Mouse (Mus musculus) intestine, embryonic 14.5 days (tissue): ENCODE measurements at regions not wholly inside any gene's neighbourhood (a gene's known extent, or its start where the extent isn't known, plus 50 kb on each side); places are given as distances from the start of the nearest gene placed in this dataset.
A peak's percentile ranks its signal among the peaks of the same experiment; 100 is the strongest.

Source experiments
- ATAC-seq: fragments of 200-750 bp; cut with Nextera tagmentation; replicated peaks from 2 replicates; pipeline ENCODE4 v1.8.0; 2017; ENCODE audit warnings: low read depth, moderate number of reproducible peaks, moderate TSS enrichment, moderate library complexity; ENCODE audit not compliant: low FRiP score, low TSS enrichment
- DNase-seq: peaks from one replicate; pipeline ENCODE4 v3.0.0-alpha.2; 2018; ENCODE audit warnings: low spot score
- H3K27ac ChIP-seq: fragments of 300-500 bp; sonication (generic); 2 replicates; pipeline ENCODE4 v1.5.1; 2014; ENCODE audit warnings: low read depth, mild to moderate bottlenecking, control low read depth
- H3K27me3 ChIP-seq: fragments of 300-500 bp; sonication (generic); replicated peaks from 2 replicates; pipeline ENCODE4 v1.6.1; 2014; ENCODE audit warnings: low read length, control low read depth; ENCODE audit not compliant: control insufficient read depth, insufficient read depth
- H3K36me3 ChIP-seq: fragments of 300-500 bp; sonication (generic); 2 replicates; pipeline ENCODE4 v1.6.1; 2014; ENCODE audit warnings: low read length, control low read depth; ENCODE audit not compliant: control insufficient read depth, insufficient read depth
- H3K4me1 ChIP-seq: fragments of 300-500 bp; sonication (generic); replicated peaks from 2 replicates; pipeline ENCODE4 v1.6.1; 2014; ENCODE audit warnings: low read length, control low read depth, mixed read lengths; ENCODE audit not compliant: control insufficient read depth, insufficient read depth
- H3K4me2 ChIP-seq: fragments of 300-500 bp; sonication (generic); 2 replicates; pipeline ENCODE4 v1.6.1; 2014; ENCODE audit warnings: low read length
- H3K4me3 ChIP-seq: fragments of 300-500 bp; sonication (generic); 2 replicates; pipeline ENCODE4 v1.5.1; 2014; ENCODE audit warnings: low read depth, low read length, control low read depth, mixed read lengths
- H3K9ac ChIP-seq: fragments of 300-500 bp; sonication (generic); 2 replicates; pipeline ENCODE4 v1.6.1; 2014; ENCODE audit warnings: mild to moderate bottlenecking, low read length
- H3K9me3 ChIP-seq: fragments of 300-500 bp; sonication (generic); 2 replicates; pipeline ENCODE4 v1.6.1; 2016; ENCODE audit warnings: low read length, control low read depth; ENCODE audit not compliant: control insufficient read depth
- WGBS: fragments of 180-500 bp; shearing (Covaris S2); extraction: QIAGEN DNeasy Blood & Tissue Kit; methylation state at CpG from one replicate; pipeline ENCODE4 v1.1.7; 2014; 5-methylcytosine and 5-hydroxymethylcytosine counted together

GRCm38 (mm10) chr10:99635796-99636195 is 123.7 kb downstream of the Csl start:
- DNase-seq: no peak
- Histone ChIP-seq H3K9me3 (no peaks in the 10 kb centered on the region), H3K4me1 (no peaks in the 10 kb centered on the region; the same call in 1 of the 2 replicates), H3K27ac (no peak overlapping the region), H3K4me3 (no peak overlapping the region), H3K9ac (no peak overlapping the region), H3K4me2 (no peak overlapping the region), H3K36me3 (no peaks in the 10 kb centered on the region), H3K27me3 (no peaks in the 10 kb centered on the region)
- WGBS: 87% methylated on average over 4 of the region's 4 CpGs
- no peak for ATAC-seq

- Histone ChIP-seq H3K9ac (no peak overlapping the region), H3K27ac (no peak overlapping the region), H3K36me3 (no peaks in the 10 kb centered on the region), H3K4me3 (no peak overlapping the region), H3K9me3 (no peaks in the 10 kb centered on the region), H3K27me3 (no peaks in the 10 kb centered on the region), H3K4me1 (no peaks in the 10 kb centered on the region; the same call in 1 of the 2 replicates), H3K4me2 (no peak overlapping the region)
- ATAC-seq: no peak
- DNase-seq: no peak
- WGBS: 83% methylated on average over 7 of the region's 7 CpGs
Measured at GRCm38 (mm10) chr10:99639022-99639421, 120.4 kb downstream of the Csl start.

- H3K36me3 ChIP-seq: no peaks in the 10 kb centered on the region
- H3K9ac ChIP-seq: no peak overlapping the region
- no peaks in the 10 kb centered on the region for H3K9me3 ChIP-seq
- DNase-seq: no peak
- no peak overlapping the region for H3K4me2 ChIP-seq
- WGBS: 51% methylated on average over 5 of the region's 5 CpGs
- H3K27ac ChIP-seq: no peak overlapping the region
- ATAC-seq: no peak
- no peak overlapping the region for H3K4me3 ChIP-seq
- H3K4me1 ChIP-seq: no peaks in the 10 kb centered on the region; the same call in 1 of the 2 replicates
- no peaks in the 10 kb centered on the region for H3K27me3 ChIP-seq
Measured at GRCm38 (mm10) chr10:99639469-99639868, 120.0 kb downstream of the Csl start.

DNA sequence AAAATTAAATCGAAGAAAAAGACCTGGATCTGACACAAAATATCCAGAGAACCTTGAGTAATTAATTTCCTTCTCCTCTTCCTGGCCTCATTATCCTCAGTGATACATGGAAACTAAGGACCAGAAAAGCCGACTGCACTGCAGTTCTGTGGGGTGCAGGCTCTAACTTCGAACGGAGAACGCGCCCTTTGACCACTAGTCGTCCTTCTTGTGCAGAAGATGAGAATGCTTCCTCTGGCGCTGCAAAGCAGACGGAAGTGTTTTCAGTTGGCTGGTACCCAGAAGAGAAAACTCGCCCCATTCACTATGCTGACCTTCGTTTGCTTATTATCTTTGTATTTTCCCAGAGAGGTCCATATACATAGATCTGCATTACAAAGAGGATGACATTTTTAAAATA is 117.7 kb downstream of the Csl start:
- Histone ChIP-seq H3K4me2 (no peak overlapping the region), H3K4me1 (no peaks in the 10 kb centered on the region; the same call in 1 of the 2 replicates), H3K4me3 (no peak overlapping the region), H3K27ac (no peak overlapping the region), H3K9me3 (no peaks in the 10 kb centered on the region), H3K27me3 (no peaks in the 10 kb centered on the region), H3K9ac (no peak overlapping the region), H3K36me3 (no peaks in the 10 kb centered on the region)
- 9% methylated on average over 11 of the region's 11 CpGs for WGBS
- ATAC-seq (peak; percentile 68; the same call in 1 of the 2 replicates), DNase-seq (peak; percentile 74)

DNA sequence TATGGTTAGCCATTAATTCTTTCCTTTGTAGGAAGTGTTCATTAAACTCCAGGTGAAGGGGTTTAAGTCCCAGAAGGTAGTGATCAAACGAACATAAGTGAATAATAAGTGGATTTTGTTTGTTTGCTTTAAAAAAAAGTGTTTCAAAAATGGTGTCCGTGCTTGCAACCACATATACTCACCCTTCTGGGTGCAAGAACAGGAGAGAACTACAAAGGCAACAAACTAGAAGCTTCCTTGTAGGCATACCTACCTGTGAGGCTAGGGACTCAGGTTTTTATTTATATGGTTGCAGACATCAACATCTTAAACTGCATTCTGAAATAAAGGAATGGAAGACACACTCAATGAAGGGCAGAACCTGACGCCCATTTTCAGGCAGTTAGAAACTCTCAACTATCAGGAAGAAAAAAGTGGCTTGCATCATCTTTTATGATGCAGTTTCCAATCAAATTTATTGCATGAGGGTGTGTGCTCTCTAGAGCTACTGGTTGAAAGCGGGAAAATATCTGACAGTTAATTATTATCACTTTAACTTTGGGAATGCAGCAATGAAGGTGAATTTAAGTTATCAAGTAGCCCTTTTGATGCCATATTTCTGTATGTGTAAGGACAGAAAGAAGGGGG is 117.1 kb downstream of the Csl start:
- no peak for DNase-seq
- Histone ChIP-seq H3K4me3 (no peak overlapping the region), H3K4me1 (no peaks in the 10 kb centered on the region; the same call in 1 of the 2 replicates), H3K27me3 (no peaks in the 10 kb centered on the region), H3K9me3 (no peaks in the 10 kb centered on the region), H3K27ac (no peak overlapping the region), H3K36me3 (no peaks in the 10 kb centered on the region), H3K4me2 (no peak overlapping the region), H3K9ac (no peak overlapping the region)
- ATAC-seq: no peak
- WGBS: 52% methylated on average over 4 of the region's 4 CpGs

GRCm38 (mm10) chr10:99644981-99645380 is 114.5 kb downstream of the Csl start:
- Histone ChIP-seq H3K9ac (no peak overlapping the region), H3K4me3 (no peak overlapping the region), H3K4me1 (no peaks in the 10 kb centered on the region), H3K4me2 (no peak overlapping the region), H3K9me3 (no peaks in the 10 kb centered on the region), H3K27me3 (no peaks in the 10 kb centered on the region), H3K27ac (no peak overlapping the region), H3K36me3 (no peaks in the 10 kb centered on the region)
- DNase-seq: no peak
- WGBS: 55% methylated on average over 2 of the region's 2 CpGs
- ATAC-seq: no peak

- H3K27ac ChIP-seq: no peak overlapping the region
- H3K4me3 ChIP-seq: no peak overlapping the region
- H3K4me2 ChIP-seq: no peak overlapping the region
- DNase-seq: no peak
- no peak for ATAC-seq
- no peaks in the 10 kb centered on the region for H3K4me1 ChIP-seq
- no peaks in the 10 kb centered on the region for H3K27me3 ChIP-seq
- no peaks in the 10 kb centered on the region for H3K9me3 ChIP-seq
- 87% methylated on average over 1 of the region's 1 CpGs for WGBS
- H3K36me3 ChIP-seq: no peaks in the 10 kb centered on the region
- no peak overlapping the region for H3K9ac ChIP-seq
Measured at GRCm38 (mm10) chr10:99652011-99652410, 107.4 kb downstream of the Csl start.

GRCm38 (mm10) chr10:99654284-99654683 is 105.2 kb downstream of the Csl start:
- no peak overlapping the region for H3K27ac ChIP-seq
- H3K4me1 ChIP-seq: no peaks in the 10 kb centered on the region
- H3K36me3 ChIP-seq: no peaks in the 10 kb centered on the region
- no peaks in the 10 kb centered on the region for H3K9me3 ChIP-seq
- H3K27me3 ChIP-seq: no peaks in the 10 kb centered on the region
- H3K9ac ChIP-seq: no peak overlapping the region
- 87% methylated on average over 4 of the region's 4 CpGs for WGBS
- DNase-seq (no peak), ATAC-seq (no peak)
- H3K4me3 ChIP-seq: no peak overlapping the region
- H3K4me2 ChIP-seq: no peak overlapping the region

GRCm38 (mm10) chr10:99676557-99677098 is 82.8 kb downstream of the Csl start:
- H3K27me3 ChIP-seq: no peaks in the 10 kb centered on the region
- H3K4me1 ChIP-seq: no peaks in the 10 kb centered on the region
- WGBS: 78% methylated on average over 3 of the region's 3 CpGs
- H3K27ac ChIP-seq: no peak overlapping the region
- no peak overlapping the region for H3K4me2 ChIP-seq
- DNase-seq (no peak), ATAC-seq (no peak)
- H3K9ac ChIP-seq: no peak overlapping the region
- no peaks in the 10 kb centered on the region for H3K36me3 ChIP-seq
- no peaks in the 10 kb centered on the region for H3K9me3 ChIP-seq
- no peak overlapping the region for H3K4me3 ChIP-seq
